Mouse (Mus musculus): Measurements from ENCODE around the gene Ube2k. TPM values are rescaled to one million over a fixed set of nuclear protein-coding genes. Genes with fewer than 3 reads are reported as not detected.
A peak's percentile ranks its signal among the peaks of the same experiment; 100 is the strongest.

Ube2k gene
- 10 to 100 TPM; 60.9 to 61.8 TPM for total RNA-seq (2021)
- long read RNA-seq, experiment 1, full-length matches to known transcripts, result 31 of 33 reads
- long read RNA-seq, experiment 1, partial matches to known transcripts, result 1 of 33 reads
- long read RNA-seq, experiment 1, other reads (novel, unspliced or antisense), result 1 of 33 reads
- long read RNA-seq, experiment 2, full-length matches to known transcripts, result 33 of 34 reads
- long read RNA-seq, experiment 2, partial matches to known transcripts, result 0 of 34 reads
- long read RNA-seq, experiment 2, other reads (novel, unspliced or antisense), result 1 of 34 reads

- peak; percentile 94 for DNase-seq
These were observed at the start of gene Ube2k, which contains the start of gene Smim14 for GRCm38 (mm10) chr5:65536751-65537419. TSS of gene Ube2k (plus strand) at chr5:65537233. TSS of gene Smim14 (minus strand) at chr5:65537184.

GRCm38 (mm10) chr5:65487381-65487780, 49.7 kb upstream of the Ube2k start:
- intact Hi-C loops (cut with DNase I; ENCODE audit: low total_unique reads), result no loop called here
- DNase-seq, result no peak

More at GRCm38 (mm10) chr5:65536751-65537419, at the start of gene Ube2k, which contains the start of gene Smim14:
- intact Hi-C loops (cut with DNase I; ENCODE audit: low total_unique reads), result loop anchor here (5.0 to 10.0 kb wide), 2 partner anchors 88 to 160 kb away; partner anchors contain the start of gene Pds5a

- DNase-seq, result peak; percentile 41
- intact Hi-C loops (cut with DNase I; ENCODE audit: low total_unique reads), result no loop called here
These were observed 48.3 kb upstream of the Ube2k start for GRCm38 (mm10) chr5:65488725-65489124.

GRCm38 (mm10) chr5:65489830-65490229, 47.2 kb upstream of the Ube2k start:
- no peak for DNase-seq
- intact Hi-C loops (cut with DNase I; ENCODE audit: low total_unique reads), result no loop called here

- DNase-seq, result peak; percentile 78
- intact Hi-C loops (cut with DNase I; ENCODE audit: low total_unique reads), result no loop called here
These were observed 45.0 kb upstream of the Ube2k start for GRCm38 (mm10) chr5:65491767-65492715.

- intact Hi-C loops (cut with DNase I; ENCODE audit: low total_unique reads), result no loop called here
- peak; percentile 96 for DNase-seq
These were observed 44.1 kb upstream of the Ube2k start, which contains the start of gene Gm43552 for GRCm38 (mm10) chr5:65492716-65493531. TSS of gene Gm43552 (minus strand) at chr5:65492833.

GRCm38 (mm10) chr5:65500231-65500630, 36.8 kb upstream of the Ube2k start:
- DNase-seq, result no peak
- intact Hi-C loops (cut with DNase I; ENCODE audit: low total_unique reads), result no loop called here

GRCm38 (mm10) chr5:65501407-65501806, 35.6 kb upstream of the Ube2k start:
- intact Hi-C loops (cut with DNase I; ENCODE audit: low total_unique reads), result no loop called here
- no peak for DNase-seq

- intact Hi-C loops (cut with DNase I; ENCODE audit: low total_unique reads), result no loop called here
These were observed 31.2 kb upstream of the Ube2k start for GRCm38 (mm10) chr5:65505786-65506185.

GRCm38 (mm10) chr5:65508395-65508794, 28.6 kb upstream of the Ube2k start:
- intact Hi-C loops (cut with DNase I; ENCODE audit: low total_unique reads), result no loop called here

More at GRCm38 (mm10) chr5:65505786-65506185, 31.2 kb upstream of the Ube2k start:
- DNase-seq, result peak; percentile 9

GRCm38 (mm10) chr5:65513506-65513905, 23.5 kb upstream of the Ube2k start:
- no peak for DNase-seq
- intact Hi-C loops (cut with DNase I; ENCODE audit: low total_unique reads), result no loop called here

More at GRCm38 (mm10) chr5:65508395-65508794, 28.6 kb upstream of the Ube2k start:
- DNase-seq, result no peak

GRCm38 (mm10) chr5:65514635-65515278, 22.3 kb upstream of the Ube2k start:
- intact Hi-C loops (cut with DNase I; ENCODE audit: low total_unique reads), result no loop called here

GRCm38 (mm10) chr5:65521803-65522202, 15.2 kb upstream of the Ube2k start:
- no peak for DNase-seq
- intact Hi-C loops (cut with DNase I; ENCODE audit: low total_unique reads), result no loop called here

More at GRCm38 (mm10) chr5:65514635-65515278, 22.3 kb upstream of the Ube2k start:
- no peak for DNase-seq

- no peak for DNase-seq
- intact Hi-C loops (cut with DNase I; ENCODE audit: low total_unique reads), result no loop called here
These were observed 12.2 kb upstream of the Ube2k start for GRCm38 (mm10) chr5:65524831-65525230.

- intact Hi-C loops (cut with DNase I; ENCODE audit: low total_unique reads), result no loop called here
These were observed 11.2 kb upstream of the Ube2k start for GRCm38 (mm10) chr5:65525674-65526443.

GRCm38 (mm10) chr5:65531283-65531682, 5.8 kb upstream of the Ube2k start:
- DNase-seq, result no peak
- intact Hi-C loops (cut with DNase I; ENCODE audit: low total_unique reads), result loop anchor here (10.0 kb wide), 1 partner anchor 94 kb away; no protein-coding TSS in a partner anchor

More at GRCm38 (mm10) chr5:65525674-65526443, 11.2 kb upstream of the Ube2k start:
- no peak for DNase-seq

GRCm38 (mm10) chr5:65534496-65534895, 2.5 kb upstream of the Ube2k start:
- no peak for DNase-seq
- intact Hi-C loops (cut with DNase I; ENCODE audit: low total_unique reads), result loop anchor here (10.0 kb wide), 1 partner anchor 90 kb away; no protein-coding TSS in a partner anchor

Measured in gastrocnemius, postnatal 14 days (tissue).